Mouse (Mus musculus) stomach, embryonic 15.5 days (tissue): Measurements from ENCODE around the gene Atf6. TPM values are rescaled to one million over a fixed set of nuclear protein-coding genes. Genes with fewer than 3 reads are reported as not detected.

ENCODE experiments used
- ATAC-seq: fragments of 200-750 bp; cut with Nextera tagmentation; 2 replicates; pipeline ENCODE4 v1.8.0; 2017; ENCODE audit warnings: low read depth, moderate number of reproducible peaks, moderate TSS enrichment; ENCODE audit not compliant: insufficient read depth, low FRiP score
- H3K27ac ChIP-seq: fragments of 300-500 bp; sonication (generic); 2 replicates; pipeline ENCODE4 v1.5.1; 2015; ENCODE audit warnings: mild to moderate bottlenecking, inconsistent platforms
- H3K27me3 ChIP-seq: fragments of 300-500 bp; sonication (generic); replicated peaks from 2 replicates; pipeline ENCODE4 v1.6.1; 2015; ENCODE audit warnings: inconsistent platforms
- H3K36me3 ChIP-seq: fragments of 300-500 bp; sonication (generic); 2 replicates; pipeline ENCODE4 v1.6.1; 2015; ENCODE audit warnings: inconsistent platforms
- H3K4me1 ChIP-seq: fragments of 300-500 bp; sonication (generic); 2 replicates; pipeline ENCODE4 v1.6.1; 2015; ENCODE audit warnings: inconsistent platforms
- H3K4me2 ChIP-seq: fragments of 300-500 bp; sonication (generic); 2 replicates; pipeline ENCODE4 v1.6.1; 2015; ENCODE audit warnings: mild to moderate bottlenecking, inconsistent platforms
- H3K4me3 ChIP-seq: fragments of 300-500 bp; sonication (generic); replicated peaks from 2 replicates; pipeline ENCODE4 v1.5.1; 2015; ENCODE audit warnings: inconsistent platforms
- H3K9ac ChIP-seq: fragments of 300-500 bp; sonication (generic); 2 replicates; pipeline ENCODE4 v1.6.1; 2015; ENCODE audit warnings: inconsistent platforms
- H3K9me3 ChIP-seq: fragments of 300-500 bp; sonication (generic); 2 replicates; pipeline ENCODE4 v1.6.1; 2016; ENCODE audit warnings: inconsistent platforms
- WGBS: fragments of 180-500 bp; shearing (Covaris S2); methylation state at CpG from one replicate; pipeline ENCODE4 v1.1.7; 2015; 5-methylcytosine and 5-hydroxymethylcytosine counted together
- polyA plus RNA-seq: library from polyadenylated mRNA; unstranded; fragments of >200 nt; fragmentation: Nextera tagmentation; extraction: Ambion mirVana; gene quantifications from 2 replicates; pipeline ENCODE4 v1.2.1, GENCODE M21; 2015

The Atf6 gene
- polyA plus RNA-seq, 1 experiment from 2014 or later = 8.9 TPM

- Histone ChIP-seq H3K4me2 (no peak overlapping the region), H3K4me1 (0 out of 2 replicates have a peak, but pooled peaks cover 6% of the 10 kb centered on the region), H3K9ac (no peak overlapping the region), H3K9me3 (no peaks in the 10 kb centered on the region), H3K27ac (no peak overlapping the region), H3K27me3 (no peaks in the 10 kb centered on the region), H3K4me3 (no peak overlapping the region), H3K36me3 (no peaks in the 10 kb centered on the region)
- 76% methylated on average over 3 of the region's 3 CpGs for WGBS
- ATAC-seq = no peak
These were observed 168.8 kb downstream of the Atf6 start for GRCm38 (mm10) chr1:170698771-170699170.

GRCm38 (mm10) chr1:170697771-170698356, 169.7 kb downstream of the Atf6 start:
- Histone ChIP-seq H3K4me2 (no peak overlapping the region), H3K4me1 (0 out of 2 replicates have a peak, but pooled peaks cover 6% of the 10 kb centered on the region), H3K4me3 (no peak overlapping the region), H3K27me3 (no peaks in the 10 kb centered on the region), H3K9me3 (no peaks in the 10 kb centered on the region), H3K27ac (no peak overlapping the region), H3K9ac (no peak overlapping the region), H3K36me3 (no peaks in the 10 kb centered on the region)
- 74% methylated on average over 7 of the region's 7 CpGs for WGBS
- no peak for ATAC-seq

- 91% methylated on average over 8 of the region's 8 CpGs for WGBS
- no peak overlapping the region for H3K4me3 ChIP-seq
These were observed 170.6 kb downstream of the Atf6 start for GRCm38 (mm10) chr1:170696996-170697395.

GRCm38 (mm10) chr1:170695326-170695725, 172.2 kb downstream of the Atf6 start:
- Histone ChIP-seq H3K9ac (no peak overlapping the region), H3K36me3 (no peaks in the 10 kb centered on the region), H3K9me3 (no peaks in the 10 kb centered on the region), H3K27ac (no peak overlapping the region), H3K4me1 (0 out of 2 replicates have a peak, but pooled peaks cover 3% of the 10 kb centered on the region), H3K27me3 (no peaks in the 10 kb centered on the region), H3K4me3 (no peak overlapping the region), H3K4me2 (no peak overlapping the region)
- no peak for ATAC-seq
- 76% methylated on average over 6 of the region's 6 CpGs for WGBS

More at GRCm38 (mm10) chr1:170696996-170697395, 170.6 kb downstream of the Atf6 start:
- Histone ChIP-seq H3K4me1 (0 out of 2 replicates have a peak, but pooled peaks cover 6% of the 10 kb centered on the region), H3K4me2 (no peak overlapping the region), H3K27ac (no peak overlapping the region), H3K9me3 (no peaks in the 10 kb centered on the region), H3K9ac (no peak overlapping the region), H3K36me3 (no peaks in the 10 kb centered on the region), H3K27me3 (no peaks in the 10 kb centered on the region)
- ATAC-seq = no peak

- Histone ChIP-seq H3K27me3 (no peaks in the 10 kb centered on the region), H3K4me1 (0 out of 2 replicates have a peak, but pooled peaks cover under 1% of the 10 kb centered on the region), H3K4me3 (no peak overlapping the region), H3K9ac (no peak overlapping the region), H3K27ac (no peak overlapping the region), H3K36me3 (no peaks in the 10 kb centered on the region), H3K9me3 (no peaks in the 10 kb centered on the region), H3K4me2 (no peak overlapping the region)
- WGBS = 38% methylated on average over 5 of the region's 5 CpGs
- ATAC-seq = peak; percentile 63; the same call in 1 of the 2 replicates
These were observed 172.7 kb downstream of the Atf6 start for GRCm38 (mm10) chr1:170694821-170695291.

GRCm38 (mm10) chr1:170691301-170691700, 176.3 kb downstream of the Atf6 start:
- Histone ChIP-seq H3K9ac (no peak overlapping the region), H3K9me3 (no peaks in the 10 kb centered on the region), H3K36me3 (no peaks in the 10 kb centered on the region), H3K27me3 (no peaks in the 10 kb centered on the region), H3K27ac (no peak overlapping the region), H3K4me3 (no peak overlapping the region), H3K4me1 (no peaks in the 10 kb centered on the region), H3K4me2 (no peak overlapping the region)
- 68% methylated on average over 5 of the region's 5 CpGs for WGBS
- ATAC-seq = no peak

GRCm38 (mm10) chr1:170689773-170690172, 177.8 kb downstream of the Atf6 start:
- Histone ChIP-seq H3K27me3 (no peaks in the 10 kb centered on the region), H3K4me2 (no peak overlapping the region), H3K4me3 (no peak overlapping the region), H3K9me3 (no peaks in the 10 kb centered on the region), H3K4me1 (no peaks in the 10 kb centered on the region), H3K36me3 (no peaks in the 10 kb centered on the region), H3K9ac (no peak overlapping the region), H3K27ac (no peak overlapping the region)
- 94% methylated on average over 8 of the region's 8 CpGs for WGBS
- no peak for ATAC-seq

- H3K9me3 ChIP-seq = no peaks in the 10 kb centered on the region
- no peak for ATAC-seq
- H3K27ac ChIP-seq = no peak overlapping the region
- no peaks in the 10 kb centered on the region for H3K4me1 ChIP-seq
- H3K36me3 ChIP-seq = no peaks in the 10 kb centered on the region
- no peak overlapping the region for H3K4me2 ChIP-seq
- no peaks in the 10 kb centered on the region for H3K27me3 ChIP-seq
- H3K4me3 ChIP-seq = no peak overlapping the region
- H3K9ac ChIP-seq = no peak overlapping the region
- WGBS = 76% methylated on average over 6 of the region's 6 CpGs
These were observed 183.7 kb downstream of the Atf6 start for GRCm38 (mm10) chr1:170683863-170684262.

- Histone ChIP-seq H3K36me3 (0 out of 2 replicates have a peak, but pooled peaks cover 4% of the 10 kb centered on the region), H3K4me1 (no peaks in the 10 kb centered on the region), H3K9me3 (no peaks in the 10 kb centered on the region), H3K4me3 (no peak overlapping the region), H3K4me2 (no peak overlapping the region), H3K9ac (no peak overlapping the region), H3K27me3 (no peaks in the 10 kb centered on the region), H3K27ac (no peak overlapping the region; the same call in 1 of the 2 replicates)
- WGBS = 77% methylated on average over 2 of the region's 2 CpGs
- no peak for ATAC-seq
These were observed 187.9 kb downstream of the Atf6 start for GRCm38 (mm10) chr1:170679624-170680023.

GRCm38 (mm10) chr1:170678861-170679260, 188.7 kb downstream of the Atf6 start:
- WGBS = 62% methylated on average over 4 of the region's 4 CpGs
- ATAC-seq = no peak; the same call in 1 of the 2 replicates
- Histone ChIP-seq H3K27me3 (no peaks in the 10 kb centered on the region), H3K4me2 (no peak overlapping the region), H3K9me3 (no peaks in the 10 kb centered on the region), H3K36me3 (0 out of 2 replicates have a peak, but pooled peaks cover 4% of the 10 kb centered on the region), H3K4me1 (no peaks in the 10 kb centered on the region), H3K27ac (no peak overlapping the region; the same call in 1 of the 2 replicates), H3K9ac (no peak overlapping the region), H3K4me3 (no peak overlapping the region)

GRCm38 (mm10) chr1:170677681-170678080, 189.9 kb downstream of the Atf6 start:
- 0 out of 2 replicates have a peak, but pooled peaks cover 4% of the 10 kb centered on the region for H3K36me3 ChIP-seq
- no peaks in the 10 kb centered on the region for H3K27me3 ChIP-seq
- ATAC-seq = no peak
- no peaks in the 10 kb centered on the region for H3K4me1 ChIP-seq
- 86% methylated on average over 4 of the region's 4 CpGs for WGBS
- H3K9ac ChIP-seq = no peak overlapping the region
- no peaks in the 10 kb centered on the region for H3K9me3 ChIP-seq
- H3K4me3 ChIP-seq = no peak overlapping the region
- no peak overlapping the region for H3K4me2 ChIP-seq
- H3K27ac ChIP-seq = no peak overlapping the region

GRCm38 (mm10) chr1:170674184-170674775, 193.3 kb downstream of the Atf6 start:
- no peak overlapping the region for H3K4me3 ChIP-seq
- H3K9me3 ChIP-seq = no peaks in the 10 kb centered on the region
- no peak for ATAC-seq
- WGBS = 82% methylated on average over 9 of the region's 9 CpGs
- H3K4me1 ChIP-seq = no peaks in the 10 kb centered on the region
- H3K4me2 ChIP-seq = no peak overlapping the region
- H3K27ac ChIP-seq = no peak overlapping the region
- 0 out of 2 replicates have a peak, but pooled peaks cover 4% of the 10 kb centered on the region for H3K36me3 ChIP-seq
- H3K27me3 ChIP-seq = no peaks in the 10 kb centered on the region
- H3K9ac ChIP-seq = no peak overlapping the region
